Mouse (Mus musculus) midbrain, embryonic 15.5 days (tissue): ENCODE measurements around the gene Gcn1l1. TPM values are rescaled to one million over a fixed set of nuclear protein-coding genes. Genes with fewer than 3 reads are reported as not detected.

Source experiments
- ATAC-seq: fragments of 200-750 bp; cut with Nextera tagmentation; replicated peaks from 2 replicates; pipeline ENCODE4 v1.8.0; 2017; ENCODE audit warnings: moderate TSS enrichment
- H3K27ac ChIP-seq: fragments of 300-500 bp; sonication (generic); 2 replicates; pipeline ENCODE4 v1.5.1; 2015; ENCODE audit warnings: mild to moderate bottlenecking, inconsistent platforms
- H3K27me3 ChIP-seq: fragments of 300-500 bp; sonication (generic); replicated peaks from 2 replicates; pipeline ENCODE4 v1.6.1; 2015; ENCODE audit warnings: inconsistent platforms
- H3K36me3 ChIP-seq: fragments of 300-500 bp; sonication (generic); replicated peaks from 2 replicates; pipeline ENCODE4 v1.6.1; 2015; ENCODE audit warnings: inconsistent platforms
- H3K4me1 ChIP-seq: fragments of 300-500 bp; sonication (generic); 2 replicates; pipeline ENCODE4 v1.6.1; 2015; ENCODE audit warnings: inconsistent platforms
- H3K4me2 ChIP-seq: fragments of 300-500 bp; sonication (generic); 2 replicates; pipeline ENCODE4 v1.6.1; 2015; ENCODE audit warnings: inconsistent platforms, mild to moderate bottlenecking, moderate library complexity
- H3K4me3 ChIP-seq: fragments of 300-500 bp; sonication (generic); 2 replicates; pipeline ENCODE4 v1.5.1; 2015; ENCODE audit warnings: mild to moderate bottlenecking, inconsistent platforms
- H3K9ac ChIP-seq: fragments of 300-500 bp; sonication (generic); 2 replicates; pipeline ENCODE4 v1.6.1; 2015; ENCODE audit warnings: mild to moderate bottlenecking, inconsistent platforms
- H3K9me3 ChIP-seq: fragments of 300-500 bp; sonication (generic); 2 replicates; pipeline ENCODE4 v1.6.1; 2016; ENCODE audit warnings: inconsistent platforms
- WGBS: fragments of 180-500 bp; shearing (Covaris S2); methylation state at CpG from one replicate; pipeline ENCODE4 v1.1.7; 2015; ENCODE audit warnings: mixed read lengths; 5-methylcytosine and 5-hydroxymethylcytosine counted together
- polyA plus RNA-seq: library from polyadenylated mRNA; unstranded; fragments of >200 nt; fragmentation: Nextera tagmentation; extraction: Ambion mirVana; gene quantifications from 2 replicates; pipeline ENCODE4 v1.2.1, GENCODE M21; 2015

Gene Gcn1l1
- polyA plus RNA-seq, 1 experiment from 2014 or later, result 53.4 TPM

GRCm38 (mm10) chr5:115631505-115632357, 66.7 kb downstream of the Gcn1l1 start, which contains the start of gene Rab35:
TSS of gene Rab35 (plus strand) at chr5:115631908.
- under 1% methylated on average over 79 of the region's 125 CpGs for WGBS
- H3K27me3 ChIP-seq, result no peaks in the 10 kb centered on the region
- H3K4me1 ChIP-seq, result peaks cover 47% of the 10 kb centered on the region
- peak within 1 kb of the TSS; percentile 75 for H3K4me3 ChIP-seq
- no peaks in the 10 kb centered on the region for H3K36me3 ChIP-seq
- peak within 1 kb of the TSS; percentile 72 for H3K4me2 ChIP-seq
- H3K9ac ChIP-seq, result peak within 1 kb of the TSS; percentile 83
- peak within 1 kb of the TSS; percentile 90 for H3K27ac ChIP-seq
- ATAC-seq, result peak; percentile 90
- H3K9me3 ChIP-seq, result no peaks in the 10 kb centered on the region

- no peaks in the 10 kb centered on the region for H3K27me3 ChIP-seq
- no peaks in the 10 kb centered on the region for H3K36me3 ChIP-seq
- no peak for ATAC-seq
- H3K4me1 ChIP-seq, result peaks cover 51% of the 10 kb centered on the region
- peak overlapping the region; percentile 90 for H3K27ac ChIP-seq
- peak overlapping the region; percentile 63 for H3K9ac ChIP-seq
- peak overlapping the region; percentile 75 for H3K4me3 ChIP-seq
- H3K4me2 ChIP-seq, result peak overlapping the region; percentile 67
- 1% methylated on average over 30 of the region's 30 CpGs for WGBS
- H3K9me3 ChIP-seq, result no peaks in the 10 kb centered on the region
Observed at GRCm38 (mm10) chr5:115632358-115632714, 67.3 kb downstream of the Gcn1l1 start.

GRCm38 (mm10) chr5:115633060-115633459, 68.0 kb downstream of the Gcn1l1 start:
- Histone ChIP-seq H3K36me3 (no peaks in the 10 kb centered on the region), H3K4me1 (peaks cover 51% of the 10 kb centered on the region), H3K4me2 (peak overlapping the region; percentile 67), H3K9me3 (no peaks in the 10 kb centered on the region), H3K27me3 (no peaks in the 10 kb centered on the region), H3K4me3 (peak overlapping the region; percentile 75), H3K27ac (no peak overlapping the region), H3K9ac (peak overlapping the region; percentile 63)
- ATAC-seq, result no peak
- 43% methylated on average over 4 of the region's 4 CpGs for WGBS

- 92% methylated on average over 8 of the region's 8 CpGs for WGBS
- H3K4me3 ChIP-seq, result no peak overlapping the region
- H3K27me3 ChIP-seq, result no peaks in the 10 kb centered on the region
- H3K9me3 ChIP-seq, result no peaks in the 10 kb centered on the region
- 0 out of 2 replicates have a peak overlapping the region, but pooled peaks have one; percentile 67 for H3K4me2 ChIP-seq
- peaks cover 51% of the 10 kb centered on the region for H3K4me1 ChIP-seq
- H3K27ac ChIP-seq, result no peak overlapping the region
- ATAC-seq, result no peak
- H3K36me3 ChIP-seq, result peaks cover 5% of the 10 kb centered on the region; the same call in 1 of the 2 replicates
- no peak overlapping the region for H3K9ac ChIP-seq
Observed at GRCm38 (mm10) chr5:115634046-115634445, 69.0 kb downstream of the Gcn1l1 start.

GRCm38 (mm10) chr5:115635536-115635935, 70.5 kb downstream of the Gcn1l1 start:
- no peak overlapping the region for H3K27ac ChIP-seq
- 69% methylated on average over 6 of the region's 6 CpGs for WGBS
- no peak overlapping the region for H3K4me2 ChIP-seq
- no peak overlapping the region for H3K9ac ChIP-seq
- H3K27me3 ChIP-seq, result no peaks in the 10 kb centered on the region
- no peaks in the 10 kb centered on the region for H3K9me3 ChIP-seq
- no peak overlapping the region for H3K4me3 ChIP-seq
- peaks cover 48% of the 10 kb centered on the region for H3K4me1 ChIP-seq
- ATAC-seq, result no peak
- H3K36me3 ChIP-seq, result peaks cover 17% of the 10 kb centered on the region

GRCm38 (mm10) chr5:115644192-115644591, 79.1 kb downstream of the Gcn1l1 start:
- H3K4me3 ChIP-seq, result no peak overlapping the region
- no peak overlapping the region for H3K4me2 ChIP-seq
- H3K9me3 ChIP-seq, result no peaks in the 10 kb centered on the region
- H3K4me1 ChIP-seq, result no peaks in the 10 kb centered on the region
- no peak overlapping the region for H3K27ac ChIP-seq
- no peak for ATAC-seq
- H3K27me3 ChIP-seq, result no peaks in the 10 kb centered on the region
- H3K36me3 ChIP-seq, result peaks cover 39% of the 10 kb centered on the region
- no peak overlapping the region for H3K9ac ChIP-seq
- 87% methylated on average over 9 of the region's 9 CpGs for WGBS

- Histone ChIP-seq H3K9ac (no peak overlapping the region), H3K36me3 (peaks cover 35% of the 10 kb centered on the region), H3K9me3 (no peaks in the 10 kb centered on the region), H3K4me2 (no peak overlapping the region), H3K4me3 (no peak overlapping the region), H3K27ac (no peak overlapping the region), H3K27me3 (no peaks in the 10 kb centered on the region), H3K4me1 (peaks cover 19% of the 10 kb centered on the region)
- ATAC-seq, result no peak
- WGBS, result 64% methylated on average over 3 of the region's 3 CpGs
Observed at GRCm38 (mm10) chr5:115648876-115649275, 83.8 kb downstream of the Gcn1l1 start.

GRCm38 (mm10) chr5:115649699-115650098, 84.6 kb downstream of the Gcn1l1 start:
- 85% methylated on average over 8 of the region's 8 CpGs for WGBS
- Histone ChIP-seq H3K4me3 (no peak overlapping the region), H3K27me3 (no peaks in the 10 kb centered on the region), H3K9ac (no peak overlapping the region; the same call in 1 of the 2 replicates), H3K27ac (no peak overlapping the region), H3K4me1 (peaks cover 19% of the 10 kb centered on the region), H3K9me3 (no peaks in the 10 kb centered on the region), H3K36me3 (peaks cover 30% of the 10 kb centered on the region), H3K4me2 (no peak overlapping the region)
- ATAC-seq, result no peak

GRCm38 (mm10) chr5:115650885-115651284, 85.8 kb downstream of the Gcn1l1 start:
- no peaks in the 10 kb centered on the region for H3K27me3 ChIP-seq
- peaks cover 19% of the 10 kb centered on the region for H3K4me1 ChIP-seq
- no peak overlapping the region for H3K4me3 ChIP-seq
- no peak overlapping the region for H3K9ac ChIP-seq
- H3K36me3 ChIP-seq, result peaks cover 22% of the 10 kb centered on the region
- no peak overlapping the region for H3K4me2 ChIP-seq
- WGBS, result 89% methylated on average over 10 of the region's 10 CpGs
- no peak overlapping the region for H3K27ac ChIP-seq
- no peaks in the 10 kb centered on the region for H3K9me3 ChIP-seq
- ATAC-seq, result no peak

- ATAC-seq, result no peak
- Histone ChIP-seq H3K4me1 (peaks cover 19% of the 10 kb centered on the region), H3K4me3 (no peak overlapping the region; the same call in 1 of the 2 replicates), H3K27me3 (no peaks in the 10 kb centered on the region), H3K36me3 (peaks cover 15% of the 10 kb centered on the region; the same call in 1 of the 2 replicates), H3K9ac (no peak overlapping the region), H3K9me3 (no peaks in the 10 kb centered on the region), H3K4me2 (peak overlapping the region; percentile 59), H3K27ac (no peak overlapping the region)
- 89% methylated on average over 10 of the region's 10 CpGs for WGBS
Observed at GRCm38 (mm10) chr5:115651821-115652220, 86.8 kb downstream of the Gcn1l1 start.

GRCm38 (mm10) chr5:115652681-115653575, 87.9 kb downstream of the Gcn1l1 start:
- Histone ChIP-seq H3K27me3 (no peaks in the 10 kb centered on the region), H3K4me2 (peak overlapping the region; percentile 59), H3K27ac (peak overlapping the region; percentile 82), H3K4me1 (peaks cover 19% of the 10 kb centered on the region), H3K9ac (peak overlapping the region; percentile 60), H3K9me3 (no peaks in the 10 kb centered on the region), H3K4me3 (peak overlapping the region; percentile 41), H3K36me3 (peaks cover 11% of the 10 kb centered on the region; the same call in 1 of the 2 replicates)
- peak; percentile 99 for ATAC-seq
- WGBS, result 5% methylated on average over 35 of the region's 35 CpGs

- WGBS, result 91% methylated on average over 12 of the region's 12 CpGs
- peaks cover 11% of the 10 kb centered on the region; the same call in 1 of the 2 replicates for H3K36me3 ChIP-seq
- H3K9me3 ChIP-seq, result no peaks in the 10 kb centered on the region
- H3K9ac ChIP-seq, result no peak overlapping the region
- peak overlapping the region; percentile 22; the same call in 1 of the 2 replicates for H3K27ac ChIP-seq
- no peak for ATAC-seq
- H3K4me1 ChIP-seq, result peaks cover 19% of the 10 kb centered on the region
- no peaks in the 10 kb centered on the region for H3K27me3 ChIP-seq
- no peak overlapping the region for H3K4me2 ChIP-seq
- no peak overlapping the region for H3K4me3 ChIP-seq
Observed at GRCm38 (mm10) chr5:115653776-115654175, 88.7 kb downstream of the Gcn1l1 start.
